Mouse (Mus musculus): ENCODE measurements around the gene Gm21973.

GRCm38 (mm10) chr15:10330626-10331025 is 5.4 kb downstream of the Gm21973 start:
- TF ChIP-seq CHD2 (IDR thresholded peaks at IDR 0.05; ENCODE audit: low read depth, low read length) (no peak), ZC3H11A (IDR thresholded peaks at IDR 0.05; ENCODE audit: borderline replicate concordance, low read depth, low read length) (no peak), MAFK (IDR thresholded peaks at IDR 0.05; ENCODE audit: insufficient read depth, low read depth, low read length) (no peak), ZNF384 (IDR thresholded peaks at IDR 0.05; ENCODE audit: low read depth, low read length) (no peak)

Measured in ES-E14 (cell line).